Mouse (Mus musculus): Measurements from ENCODE around the gene Mepce. TPM values are rescaled to one million over a fixed set of nuclear protein-coding genes. Genes with fewer than 3 reads are reported as not detected.
A peak's percentile ranks its signal among the peaks of the same experiment; 100 is the strongest.

Gene Mepce
- polyA plus RNA-seq, 1 experiment from 2014 or later, result 11.2 TPM

DNA sequence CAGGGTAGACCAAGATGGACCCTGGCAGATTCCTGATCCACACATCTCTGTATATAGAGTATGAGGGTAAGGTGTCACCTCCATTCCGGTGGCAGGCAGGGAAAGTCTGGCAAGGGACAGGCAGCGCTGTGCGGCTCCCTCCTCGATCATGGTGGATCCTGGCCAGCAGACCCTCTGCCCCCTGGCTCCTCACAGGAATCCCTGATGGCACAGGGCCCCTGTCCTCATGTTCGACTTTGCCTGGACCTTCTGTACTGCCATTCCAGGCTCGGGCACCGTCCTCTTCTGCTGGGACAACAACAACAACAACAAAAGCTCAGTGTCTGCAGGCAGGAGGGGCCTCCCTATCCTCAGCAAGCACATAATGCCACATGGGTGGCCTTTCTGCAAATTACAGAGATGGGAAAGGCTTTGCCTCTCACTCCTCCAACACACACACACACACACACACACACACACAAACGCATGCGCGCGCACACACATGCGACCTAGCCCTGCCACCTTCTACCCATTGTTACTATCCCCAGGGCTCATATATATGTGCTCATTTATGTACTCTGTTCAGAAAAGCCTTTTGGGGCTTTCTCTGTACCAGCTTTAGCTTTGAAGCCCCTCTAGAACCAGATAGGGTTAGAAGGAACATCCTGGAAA is 53.7 kb downstream of the Mepce start:
- no peak overlapping the region for H3K4me2 ChIP-seq (replicated peaks; ENCODE audit: low read depth, low read length)
- H3K4me3 ChIP-seq (ENCODE audit: low read length), result no peak overlapping the region
- 88% methylated on average over 12 of the region's 12 CpGs for WGBS
- H3K4me1 ChIP-seq (ENCODE audit: insufficient read depth, low read length), result 0 out of 2 replicates have a peak, but pooled peaks cover 6% of the 10 kb centered on the region
- H3K9me3 ChIP-seq (ENCODE audit: low read length), result no peaks in the 10 kb centered on the region
- ATAC-seq (ENCODE audit: low FRiP score, low TSS enrichment), result no peak
- peaks cover 20% of the 10 kb centered on the region; the same call in 1 of the 2 replicates for H3K36me3 ChIP-seq (ENCODE audit: insufficient read depth, low read length)
- H3K27me3 ChIP-seq (ENCODE audit: insufficient read depth, low read length), result no peaks in the 10 kb centered on the region
- no peak overlapping the region for H3K27ac ChIP-seq (ENCODE audit: low read length)
- H3K9ac ChIP-seq (replicated peaks; ENCODE audit: low read length), result 0 out of 2 replicates have a peak overlapping the region, but pooled peaks have one; percentile 35

Other genes starting within 250 kb of the Mepce start
- 0.40 and 0.96 TPM in 2 replicates for gene Actl6b, start 234.1 kb downstream of the Mepce start, polyA plus RNA-seq (2015; fragmentation: Nextera tagmentation; extraction: Ambion mirVana)
- 0.23 and 0.57 TPM in 2 replicates for gene Tfr2, start 217.8 kb downstream of the Mepce start, polyA plus RNA-seq (2015; fragmentation: Nextera tagmentation; extraction: Ambion mirVana)
- 25.2 and 28.6 TPM in 2 replicates for gene Mospd3, start 186.6 kb downstream of the Mepce start, polyA plus RNA-seq (2015; fragmentation: Nextera tagmentation; extraction: Ambion mirVana)
- 150 and 156 TPM in 2 replicates for gene Pcolce, start 173.9 kb downstream of the Mepce start, polyA plus RNA-seq (2015; fragmentation: Nextera tagmentation; extraction: Ambion mirVana)
- gene Fbxo24, start 158.7 kb downstream of the Mepce start, polyA plus RNA-seq (2015; fragmentation: Nextera tagmentation; extraction: Ambion mirVana), result 0.09 and 0.13 TPM in 2 replicates
- gene Lrch4, start 158.5 kb downstream of the Mepce start, polyA plus RNA-seq (2015; fragmentation: Nextera tagmentation; extraction: Ambion mirVana), result 39.5 and 51.8 TPM in 2 replicates
- gene Gm20605, start 158.5 kb downstream of the Mepce start, polyA plus RNA-seq (2015; fragmentation: Nextera tagmentation; extraction: Ambion mirVana), result 18.4 and 20.9 TPM in 2 replicates
- 11.7 and 13.3 TPM in 2 replicates for gene Sap25, start 146.3 kb downstream of the Mepce start, polyA plus RNA-seq (2015; fragmentation: Nextera tagmentation; extraction: Ambion mirVana)
- gene Irs3, start 141.9 kb downstream of the Mepce start, polyA plus RNA-seq (2015; fragmentation: Nextera tagmentation; extraction: Ambion mirVana), result 0.94 and 1.4 TPM in 2 replicates
- gene Agfg2, start 102.9 kb downstream of the Mepce start, polyA plus RNA-seq (2015; fragmentation: Nextera tagmentation; extraction: Ambion mirVana), result 17.2 and 21.1 TPM in 2 replicates
- gene Nyap1, start 46.0 kb downstream of the Mepce start, polyA plus RNA-seq (2015; fragmentation: Nextera tagmentation; extraction: Ambion mirVana), result 2.1 and 2.2 TPM in 2 replicates
- gene Tsc22d4, start 41.9 kb downstream of the Mepce start, polyA plus RNA-seq (2015; fragmentation: Nextera tagmentation; extraction: Ambion mirVana), result 126 and 129 TPM in 2 replicates
- 26.0 and 32.1 TPM in 2 replicates for gene Ppp1r35, start 8.8 kb downstream of the Mepce start, polyA plus RNA-seq (2015; fragmentation: Nextera tagmentation; extraction: Ambion mirVana)
- 24.8 and 31.8 TPM in 2 replicates for gene Zcwpw1, start 143 bp upstream of the Mepce start, polyA plus RNA-seq (2015; fragmentation: Nextera tagmentation; extraction: Ambion mirVana)
- gene Pilra, start 48.6 kb upstream of the Mepce start, polyA plus RNA-seq (2015; fragmentation: Nextera tagmentation; extraction: Ambion mirVana), result 0.67 and 2.0 TPM in 2 replicates
- 0.47 TPM in 1 of 2 replicates, not detected in the other for gene Pilrb1, start 70.5 kb upstream of the Mepce start, polyA plus RNA-seq (2015; fragmentation: Nextera tagmentation; extraction: Ambion mirVana)
- gene Pilrb2, start 84.2 kb upstream of the Mepce start, polyA plus RNA-seq (2015; fragmentation: Nextera tagmentation; extraction: Ambion mirVana), result 0.40 and 1.0 TPM in 2 replicates
- 0.09 TPM in 1 of 2 replicates, not detected in the other for gene Cyp3a13, start 134.0 kb upstream of the Mepce start, polyA plus RNA-seq (2015; fragmentation: Nextera tagmentation; extraction: Ambion mirVana)
- gene Gjc3, start 175.4 kb upstream of the Mepce start, polyA plus RNA-seq (2015; fragmentation: Nextera tagmentation; extraction: Ambion mirVana), result 0.04 TPM in 1 of 2 replicates, not detected in the other
- not detected in 2 replicates for gene Azgp1, start 193.9 kb upstream of the Mepce start, polyA plus RNA-seq (2015; fragmentation: Nextera tagmentation; extraction: Ambion mirVana)
- not detected in 2 replicates for gene Smok3a, start 233.6 kb upstream of the Mepce start, polyA plus RNA-seq (2015; fragmentation: Nextera tagmentation; extraction: Ambion mirVana)
- gene Smok3b, start 233.8 kb upstream of the Mepce start, polyA plus RNA-seq (2015; fragmentation: Nextera tagmentation; extraction: Ambion mirVana), result not detected in 2 replicates